Mouse (Mus musculus) ovary, adult 18-20 months (tissue): ENCODE measurements around the gene Slc25a40.

ENCODE experiments used
- DNase-seq: peaks from one replicate; pipeline ENCODE4 v3.0.0; 2022; ENCODE audit warnings: low spot score, mixed read lengths

The Slc25a40 gene

DNA sequence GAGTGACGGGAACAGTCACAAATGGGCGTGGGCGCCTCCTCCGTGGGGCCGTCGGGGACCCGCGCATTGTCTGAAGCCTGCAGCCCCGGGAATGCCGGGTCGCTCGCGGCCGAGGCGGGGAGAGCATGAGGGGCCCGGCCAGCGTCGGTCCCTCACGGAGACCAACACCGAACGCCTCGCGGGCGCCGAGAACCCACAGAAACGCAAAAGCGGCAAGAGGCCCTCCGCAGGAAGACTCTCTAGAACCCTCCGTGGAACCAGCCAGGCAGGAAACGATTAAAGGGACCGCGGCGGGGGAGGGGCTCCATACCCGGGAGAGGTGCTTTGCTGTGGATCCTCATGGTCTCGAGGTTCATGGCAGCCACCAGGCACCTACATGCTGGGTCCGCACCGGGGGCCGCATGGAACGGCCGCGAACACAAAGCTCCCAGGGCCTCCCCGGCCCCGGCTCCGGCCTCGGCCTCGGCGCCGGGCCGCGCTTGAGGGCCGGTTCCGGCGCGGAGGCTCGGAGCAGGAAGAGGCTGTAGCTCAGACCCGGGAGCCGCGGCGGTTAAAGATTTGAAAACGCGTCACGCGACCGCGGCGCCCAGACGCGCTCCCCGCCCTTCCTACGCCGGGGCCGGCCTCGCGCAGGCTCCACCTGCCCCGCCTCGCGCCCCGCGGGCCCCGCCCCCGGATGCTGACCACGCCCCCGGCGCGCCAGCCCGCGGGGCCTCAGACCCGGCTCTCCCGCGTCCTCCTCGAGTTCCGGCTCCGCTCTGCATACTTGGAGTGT is at the start of gene Slc25a40, which contains the start of gene Dbf4:
Slc25a40 (plus strand) TSS at position 694 of the 775 bp plus-strand sequence.
Dbf4 (minus strand) TSS at position 560 of the 775 bp plus-strand sequence.
- peak; percentile 89 for DNase-seq

DNA sequence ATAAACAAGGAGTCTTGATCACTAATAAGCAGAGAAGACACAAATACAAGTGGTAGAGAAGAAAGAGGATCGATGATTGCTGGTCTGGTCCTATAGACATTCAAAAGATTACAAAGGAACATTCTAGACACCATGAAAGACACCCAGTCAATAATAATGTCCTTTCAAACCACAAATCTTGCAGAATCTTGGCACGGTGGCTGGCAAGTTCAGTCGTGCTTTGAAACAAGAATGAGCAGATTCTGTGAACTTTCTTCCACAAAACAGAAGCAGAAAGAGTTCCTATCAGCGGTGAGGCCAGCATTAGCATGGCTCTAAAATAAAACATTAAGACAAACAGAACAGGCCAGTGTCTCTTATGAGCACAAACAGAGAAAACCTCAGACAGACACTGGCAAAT is 49.2 kb upstream of the Slc25a40 start:
- no peak for DNase-seq

DNA sequence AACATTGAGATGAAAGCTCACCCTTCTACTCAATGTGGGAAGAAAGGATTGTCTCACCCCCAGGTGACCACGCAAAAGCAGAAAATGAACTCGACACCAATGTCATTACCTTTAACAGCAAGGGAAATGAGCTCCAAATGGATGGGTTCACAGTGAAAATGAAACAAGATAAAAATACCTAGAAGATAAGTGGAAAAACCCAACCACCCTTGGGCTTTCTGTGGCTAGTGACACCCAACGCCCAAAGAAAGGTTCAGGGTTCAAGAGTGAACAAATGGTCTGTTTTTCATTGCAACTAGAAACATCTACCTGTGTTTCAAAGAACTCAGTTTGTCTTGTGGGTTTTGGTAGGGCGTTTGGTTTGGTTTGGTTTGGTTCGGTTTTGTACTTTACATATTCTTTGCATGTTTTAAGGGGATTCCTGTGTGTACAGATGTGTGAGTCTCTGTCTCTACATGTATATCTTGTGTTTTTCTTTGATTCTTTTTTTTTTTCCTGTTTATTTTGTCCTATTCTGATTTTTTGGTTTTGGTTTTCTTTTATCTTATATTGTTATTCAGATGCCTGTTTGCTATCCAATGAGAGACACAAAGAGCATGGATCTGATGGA is 48.2 kb upstream of the Slc25a40 start:
- no peak for DNase-seq

DNA sequence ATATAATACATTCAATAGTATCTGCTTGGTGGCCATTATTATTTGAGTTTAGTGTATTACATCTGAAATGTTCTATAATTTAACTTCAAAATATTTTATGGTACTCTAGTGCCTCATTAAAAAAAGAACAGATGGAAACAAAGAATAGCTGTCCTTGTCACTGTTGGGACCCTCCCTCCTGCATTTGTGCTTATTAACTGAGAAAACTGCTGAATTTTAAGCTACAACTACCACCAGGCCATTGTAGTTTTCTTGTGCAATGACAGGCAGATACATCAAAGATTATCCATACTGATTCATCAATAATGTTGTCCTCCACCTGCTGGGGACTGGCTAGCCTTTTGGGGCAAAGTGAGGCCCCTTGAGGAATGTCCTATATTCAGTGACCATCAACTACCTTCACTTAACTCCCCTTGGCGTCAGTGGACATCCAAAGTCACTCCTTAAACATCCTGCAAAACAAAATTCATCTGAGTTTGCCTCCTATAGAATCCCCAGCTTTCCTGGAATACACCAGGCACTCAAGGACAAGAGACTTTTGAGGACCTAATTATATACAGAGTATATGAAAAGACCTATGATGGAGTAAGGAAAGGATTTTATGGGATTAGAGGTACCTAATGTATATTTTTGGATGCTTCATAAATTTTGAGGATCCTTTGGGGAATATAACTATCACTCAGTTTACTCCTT is 28.6 kb upstream of the Slc25a40 start:
- no peak for DNase-seq

DNA sequence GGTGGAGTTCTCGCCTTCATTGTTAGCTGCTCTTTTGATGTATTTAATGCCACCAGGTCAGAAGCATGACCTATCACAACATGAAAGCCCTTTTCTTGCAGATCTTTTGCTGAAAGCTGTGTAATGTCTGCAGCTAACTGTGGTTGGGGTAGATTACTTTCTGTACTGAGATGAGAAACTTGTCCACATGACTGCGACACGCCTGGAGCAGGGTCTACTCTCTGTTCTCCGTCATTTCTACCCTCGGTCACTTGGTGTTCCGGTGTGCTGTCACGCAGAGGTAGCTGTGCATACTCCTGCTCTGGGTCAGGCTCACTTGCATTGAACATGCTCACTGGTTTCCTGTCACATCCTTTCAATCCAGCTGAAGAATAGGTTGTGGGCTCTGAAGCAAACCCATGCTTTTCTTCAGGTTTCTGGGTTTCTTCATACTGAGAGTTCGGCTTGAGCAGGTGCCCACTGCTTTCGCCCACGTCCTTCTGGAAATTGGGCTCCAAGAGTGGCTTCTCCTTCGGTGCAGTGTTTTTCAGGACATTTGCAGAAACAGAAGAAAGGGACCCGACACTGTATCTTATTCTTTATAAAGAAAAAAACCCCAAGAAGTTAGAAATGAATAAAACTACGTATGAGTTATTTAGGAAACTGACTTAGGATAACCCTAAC is 24.9 kb upstream of the Slc25a40 start:
- DNase-seq, result no peak

DNA sequence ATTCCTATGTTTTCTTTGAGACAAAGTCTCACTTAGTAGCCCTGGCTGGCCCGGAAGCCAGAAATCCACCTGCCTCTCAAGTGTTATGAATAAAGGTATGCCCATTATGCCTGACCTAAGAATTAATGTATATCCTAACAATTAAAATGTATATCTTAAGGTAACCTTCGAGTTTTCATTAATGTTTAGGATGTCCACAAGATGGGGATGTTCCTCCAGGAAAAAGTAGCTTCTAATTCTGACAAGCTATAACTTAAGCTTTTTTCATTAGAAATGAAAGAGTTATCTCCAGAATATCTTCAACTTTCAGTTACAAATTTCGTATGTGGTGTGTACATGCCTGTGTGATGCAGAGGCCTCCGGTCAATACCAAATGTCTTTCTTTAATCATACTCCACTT is 13.9 kb upstream of the Slc25a40 start:
- no peak for DNase-seq

DNA sequence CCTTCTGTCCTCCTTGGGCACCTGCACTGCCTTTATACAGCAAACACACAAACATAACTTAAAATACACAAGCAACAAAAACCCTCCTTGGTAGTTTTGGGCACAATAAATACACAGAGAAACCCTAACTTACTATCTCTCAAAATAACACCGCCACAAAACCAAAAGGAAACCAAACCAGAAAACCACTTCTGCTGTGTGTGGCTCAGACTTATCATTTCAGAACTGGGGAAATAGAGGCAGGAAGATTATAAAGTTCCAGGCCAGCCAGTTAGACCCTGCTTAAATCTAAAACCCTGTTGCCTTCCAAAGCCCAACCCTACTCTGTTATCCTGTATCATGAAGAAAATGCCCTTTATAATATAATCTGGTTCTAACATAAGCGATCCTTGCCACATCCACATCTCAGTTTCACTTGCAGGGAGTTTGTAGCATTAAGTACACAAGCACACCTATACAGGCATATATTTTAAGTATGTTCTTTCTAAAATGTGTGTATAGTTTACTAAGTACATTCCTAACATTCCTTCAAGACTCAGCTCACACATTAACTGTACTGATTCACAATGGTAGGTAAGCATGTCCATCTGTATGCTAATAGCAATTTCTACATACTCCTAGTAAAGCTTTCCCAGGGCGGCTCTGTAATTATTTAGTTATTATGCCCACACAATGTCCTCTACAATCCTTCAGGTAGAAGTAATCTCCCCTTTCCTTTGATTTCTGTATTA is 5.8 kb upstream of the Slc25a40 start:
- no peak for DNase-seq

DNA sequence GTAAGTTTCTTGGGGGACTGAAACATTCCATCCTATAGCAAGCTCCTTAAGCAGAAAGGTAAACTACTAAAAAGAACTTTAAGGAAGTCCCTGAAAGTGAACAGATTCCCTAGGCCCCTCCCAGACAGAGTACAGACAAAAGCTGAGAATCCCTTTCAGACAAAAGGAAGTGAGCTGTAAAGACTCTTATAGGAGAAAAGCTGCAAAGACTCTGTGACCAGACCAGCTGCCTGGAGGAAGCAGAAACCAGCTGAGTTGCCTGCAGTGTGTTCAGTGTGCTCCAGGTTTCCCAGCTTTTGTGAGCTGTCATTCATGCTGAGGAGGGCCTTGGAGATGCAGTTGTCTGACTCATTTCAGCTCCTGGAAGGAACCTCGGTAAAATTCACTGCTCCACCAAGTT is 5.2 kb upstream of the Slc25a40 start:
- no peak for DNase-seq

GRCm38 (mm10) chr5:8421424-8421823 is 1.2 kb upstream of the Slc25a40 start:
- no peak for DNase-seq

GRCm38 (mm10) chr5:8422932-8423928 is 580 bp downstream of the Slc25a40 start:
- no peak for DNase-seq

- no peak for DNase-seq
These were observed 1.5 kb downstream of the Slc25a40 start for GRCm38 (mm10) chr5:8424116-8424515.

- no peak for DNase-seq
These were observed 3.2 kb downstream of the Slc25a40 start for GRCm38 (mm10) chr5:8425899-8426298.

- no peak for DNase-seq
These were observed 15.0 kb downstream of the Slc25a40 start for GRCm38 (mm10) chr5:8437481-8438156.

- DNase-seq, result no peak
These were observed 16.4 kb downstream of the Slc25a40 start for GRCm38 (mm10) chr5:8439095-8439494.

DNA sequence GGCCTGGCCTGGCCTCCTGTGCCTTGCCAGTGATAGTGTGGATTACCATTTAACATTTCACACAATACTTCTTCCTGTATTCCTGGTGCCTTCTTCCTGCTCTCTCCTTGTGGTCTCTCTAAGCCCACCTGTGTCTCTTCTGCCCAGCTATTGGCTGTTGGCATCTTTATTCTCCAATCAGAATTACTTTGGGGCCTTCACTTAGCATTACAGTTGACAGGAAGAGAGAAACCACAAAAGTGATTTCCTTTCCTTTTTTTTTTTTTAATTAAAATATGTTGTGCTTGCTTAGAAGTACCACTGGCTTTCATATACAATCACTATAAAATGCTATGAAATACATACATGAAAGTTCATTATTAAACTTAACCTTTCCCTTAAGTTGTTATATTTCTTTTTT is 32.9 kb downstream of the Slc25a40 start:
- no peak for DNase-seq

GRCm38 (mm10) chr5:8456561-8456960 is 33.9 kb downstream of the Slc25a40 start:
- DNase-seq, result no peak

- no peak for DNase-seq
These were observed 65.5 kb downstream of the Slc25a40 start for GRCm38 (mm10) chr5:8487989-8488700.

DNA sequence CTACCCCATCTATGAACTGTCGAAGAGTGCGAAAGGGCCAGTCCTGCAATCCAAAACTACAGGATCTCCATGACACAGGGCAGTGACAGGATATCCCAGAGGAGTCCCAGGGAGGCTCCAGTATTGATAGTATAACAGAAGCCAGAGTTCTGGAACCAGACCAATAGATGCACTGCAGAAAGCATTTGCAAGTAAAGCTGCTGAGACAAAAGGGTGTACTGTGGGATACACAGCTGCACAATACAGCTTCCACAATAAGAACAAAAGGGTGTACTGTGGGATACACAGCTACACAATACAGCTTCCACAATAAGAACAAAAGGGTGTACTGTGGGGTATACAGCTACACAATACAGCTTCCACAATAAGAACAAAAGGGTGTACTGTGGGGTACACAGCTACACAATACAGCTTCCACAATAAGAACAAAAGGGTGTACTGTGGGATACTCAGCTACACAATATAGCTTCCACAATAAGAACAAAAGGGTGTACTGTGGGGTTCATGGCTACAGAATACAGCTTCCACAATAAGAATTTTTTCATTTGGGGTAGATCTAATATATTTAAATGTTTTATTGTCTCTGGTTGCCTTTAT is 66.1 kb downstream of the Slc25a40 start:
- DNase-seq, result no peak
